Mouse (Mus musculus) common myeloid progenitor, adult 5-6 weeks (primary cell): ENCODE data around the gene Adam10. TPM values are rescaled to one million over a fixed set of nuclear protein-coding genes. Genes with fewer than 3 reads are reported as not detected.

Experiments used
- ATAC-seq: replicated peaks from 2 replicates; pipeline ENCODE4 v1.8.0; 2016; ENCODE audit warnings: low read depth, mild to moderate bottlenecking, moderate TSS enrichment, inconsistent platforms; ENCODE audit not compliant: poor library complexity, severe bottlenecking
- total RNA-seq: library from RNA; stranded (forward); fragments of 200-1000, 187-1606 nt; gene quantifications from 2 replicates; pipeline ENCODE4 v1.2.3, GENCODE M21; 2017

Gene Adam10
- total RNA-seq, 1 experiment from 2014 or later, result 101 TPM

GRCm38 (mm10) chr9:70671772-70672579, 6.8 kb upstream of the Adam10 start:
- ATAC-seq, result 0 out of 2 replicates have a peak, but pooled peaks have one; percentile 41

GRCm38 (mm10) chr9:70673656-70674055, 5.1 kb upstream of the Adam10 start:
- ATAC-seq, result no peak

- no peak for ATAC-seq
Observed at GRCm38 (mm10) chr9:70675117-70675516, 3.7 kb upstream of the Adam10 start.

- ATAC-seq, result no peak
Observed at GRCm38 (mm10) chr9:70675961-70676360, 2.8 kb upstream of the Adam10 start.

GRCm38 (mm10) chr9:70679132-70680091, 615 bp downstream of the Adam10 start:
- ATAC-seq, result no peak

GRCm38 (mm10) chr9:70682202-70682601, 3.4 kb downstream of the Adam10 start:
- ATAC-seq, result no peak

- ATAC-seq, result 0 out of 2 replicates have a peak, but pooled peaks have one; percentile 45
Observed at GRCm38 (mm10) chr9:70688301-70688968, 9.6 kb downstream of the Adam10 start.

- no peak for ATAC-seq
Observed at GRCm38 (mm10) chr9:70689926-70690325, 11.1 kb downstream of the Adam10 start.

GRCm38 (mm10) chr9:70690579-70690978, 11.8 kb downstream of the Adam10 start:
- ATAC-seq, result no peak

GRCm38 (mm10) chr9:70691772-70692693, 13.2 kb downstream of the Adam10 start:
- ATAC-seq, result peak; percentile 50

- ATAC-seq, result no peak
Observed at GRCm38 (mm10) chr9:70695723-70696122, 16.9 kb downstream of the Adam10 start.

GRCm38 (mm10) chr9:70698090-70698489, 19.3 kb downstream of the Adam10 start:
- ATAC-seq, result no peak

GRCm38 (mm10) chr9:70703597-70704203, 24.9 kb downstream of the Adam10 start:
- no peak for ATAC-seq

GRCm38 (mm10) chr9:70706444-70706843, 27.6 kb downstream of the Adam10 start:
- 0 out of 2 replicates have a peak, but pooled peaks have one; percentile 39 for ATAC-seq

GRCm38 (mm10) chr9:70729544-70729943, 50.7 kb downstream of the Adam10 start:
- ATAC-seq, result no peak

- ATAC-seq, result peak; percentile 58; the same call in 1 of the 2 replicates
Observed at GRCm38 (mm10) chr9:70731079-70731478, 52.3 kb downstream of the Adam10 start.

GRCm38 (mm10) chr9:70733208-70733607, 54.4 kb downstream of the Adam10 start:
- ATAC-seq, result peak; percentile 47; the same call in 1 of the 2 replicates

- ATAC-seq, result 0 out of 2 replicates have a peak, but pooled peaks have one; percentile 39
Observed at GRCm38 (mm10) chr9:70739998-70740397, 61.2 kb downstream of the Adam10 start.
